Mouse (Mus musculus) G1E (cell line): Measurements from ENCODE around the gene Hs6st3. TPM values are rescaled to one million over a fixed set of nuclear protein-coding genes. Genes with fewer than 3 reads are reported as not detected.

ENCODE experiments used
- ATAC-seq: 2 replicates; pipeline ENCODE4 v1.8.0; 2016; ENCODE audit warnings: mild to moderate bottlenecking; ENCODE audit not compliant: insufficient number of reproducible peaks, poor library complexity, low FRiP score, severe bottlenecking; ENCODE audit errors: extremely low read depth
- DNase-seq: peaks from one replicate; pipeline ENCODE4 v3.0.0; 2012; ENCODE audit warnings: low spot score
- H3K27me3 ChIP-seq: 2 replicates; pipeline ENCODE4 v1.6.1; 2012; ENCODE audit warnings: mild to moderate bottlenecking, low read length, inconsistent platforms; ENCODE audit not compliant: insufficient read depth
- H3K36me3 ChIP-seq: replicated peaks from 2 replicates; pipeline ENCODE3; 2012; ENCODE audit warnings: mild to moderate bottlenecking, inconsistent platforms
- H3K4me1 ChIP-seq: 2 replicates; pipeline ENCODE4 v1.6.1; 2012; ENCODE audit warnings: low read depth, low read length, inconsistent platforms, mixed read lengths; ENCODE audit not compliant: insufficient read depth
- H3K4me3 ChIP-seq: 2 replicates; pipeline ENCODE4 v1.5.1; 2012; ENCODE audit warnings: low read depth, mild to moderate bottlenecking, inconsistent platforms, low read length, moderate library complexity, mixed read lengths
- H3K9me3 ChIP-seq: replicated peaks from 2 replicates; pipeline ENCODE4 v1.6.1; 2012; ENCODE audit warnings: inconsistent platforms
- CTCF ChIP-seq: IDR thresholded peaks from 2 replicates; pipeline ENCODE4 v1.5.1; 2012; ENCODE audit warnings: low read depth, low read length, inconsistent platforms, mixed read lengths
- GATA1 ChIP-seq: IDR thresholded peaks from 2 replicates; pipeline ENCODE4 v1.6.1; 2012; ENCODE audit warnings: borderline replicate concordance, low read length, inconsistent platforms, mixed read lengths
- GATA2 ChIP-seq: IDR thresholded peaks from 2 replicates; pipeline ENCODE4 v1.6.1; 2012; ENCODE audit warnings: low read depth, low read length, inconsistent platforms, borderline replicate concordance
- POLR2AphosphoS5 ChIP-seq: IDR thresholded peaks from 2 replicates; pipeline ENCODE4 v1.6.1; 2012; ENCODE audit warnings: low read depth, low read length, inconsistent platforms; ENCODE audit not compliant: insufficient replicate concordance
- TAL1 ChIP-seq: conservative IDR thresholded peaks from 2 replicates; pipeline ENCODE4 v1.6.1; 2012; ENCODE audit warnings: low read depth, low read length, inconsistent platforms, mixed read lengths
- polyA plus RNA-seq: library from polyadenylated mRNA; stranded (reverse); fragments of >175 nt; gene quantifications from 2 replicates; pipeline ENCODE4 v1.2.3, GENCODE M21; 2012
- total RNA-seq, 2 experiments: library from RNA; stranded (forward) in 1 of 2; stranded (reverse) in 1 of 2; fragments of 200-1000 nt in 1 of 2; fragments of >200 nt in 1 of 2; fragmentation: Nextera tagmentation in 1 of 2; gene quantifications; 2 replicates each; pipeline ENCODE4 v1.2.3; 2014 to 2017

The Hs6st3 gene
- total and polyA plus RNA-seq, 3 experiments = 0.11 TPM; not detected in 2

DNA sequence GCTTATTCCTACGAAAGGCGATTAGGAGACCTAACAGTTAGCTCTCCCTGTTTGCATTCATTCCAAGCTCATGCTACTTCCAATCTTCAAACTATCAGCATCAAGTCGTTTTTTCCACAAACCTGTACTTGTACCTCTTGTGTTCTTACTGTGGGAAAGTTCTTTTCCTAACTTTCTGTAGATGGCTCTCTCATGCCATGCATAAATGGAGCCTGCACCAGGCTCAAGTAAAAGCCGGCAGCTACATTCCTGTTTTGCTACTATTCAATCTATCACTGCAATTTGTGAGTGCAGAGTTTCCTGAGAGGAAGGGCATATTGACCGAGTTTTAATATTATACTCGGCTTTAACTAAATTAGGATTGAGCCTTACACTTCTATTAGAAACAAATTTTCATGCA, 25.6 kb upstream of the Hs6st3 start:
- Histone ChIP-seq H3K27me3 (no peaks in the 10 kb centered on the region), H3K36me3 (no peaks in the 10 kb centered on the region), H3K4me3 (no peak overlapping the region), H3K9me3 (peaks cover 16% of the 10 kb centered on the region), H3K4me1 (no peaks in the 10 kb centered on the region)
- no peak for TF ChIP-seq TAL1
- TF ChIP-seq POLR2AphosphoS5 = no peak
- TF ChIP-seq CTCF = no peak
- TF ChIP-seq GATA2 = no peak
- no peak for TF ChIP-seq GATA1
- no peak for DNase-seq
- ATAC-seq = no peak

DNA sequence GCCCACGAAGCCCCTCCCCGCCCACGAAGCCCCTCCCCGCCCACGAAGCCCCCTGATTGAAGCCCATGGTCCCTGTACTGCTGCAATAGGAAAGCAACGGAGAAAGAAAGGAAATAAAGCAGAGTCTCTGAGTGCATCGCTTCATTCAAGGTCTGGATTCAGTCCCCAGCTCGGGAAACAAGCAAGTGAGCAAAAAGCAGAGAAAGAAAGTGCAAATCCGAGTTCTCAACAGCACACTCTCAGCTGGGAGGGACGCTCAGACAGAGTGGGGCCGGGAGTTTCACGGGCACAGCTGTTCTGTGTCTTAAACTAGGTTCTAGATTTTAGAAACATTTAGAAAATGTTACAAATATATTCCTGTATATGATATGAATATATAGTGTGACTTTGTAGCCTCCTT, 14.6 kb upstream of the Hs6st3 start:
- Histone ChIP-seq H3K36me3 (no peaks in the 10 kb centered on the region), H3K4me3 (no peak overlapping the region), H3K9me3 (peaks cover 33% of the 10 kb centered on the region), H3K27me3 (no peaks in the 10 kb centered on the region), H3K4me1 (no peaks in the 10 kb centered on the region)
- ATAC-seq (no peak), DNase-seq (no peak)
- TF ChIP-seq GATA1 (no peak), CTCF (no peak)

DNA sequence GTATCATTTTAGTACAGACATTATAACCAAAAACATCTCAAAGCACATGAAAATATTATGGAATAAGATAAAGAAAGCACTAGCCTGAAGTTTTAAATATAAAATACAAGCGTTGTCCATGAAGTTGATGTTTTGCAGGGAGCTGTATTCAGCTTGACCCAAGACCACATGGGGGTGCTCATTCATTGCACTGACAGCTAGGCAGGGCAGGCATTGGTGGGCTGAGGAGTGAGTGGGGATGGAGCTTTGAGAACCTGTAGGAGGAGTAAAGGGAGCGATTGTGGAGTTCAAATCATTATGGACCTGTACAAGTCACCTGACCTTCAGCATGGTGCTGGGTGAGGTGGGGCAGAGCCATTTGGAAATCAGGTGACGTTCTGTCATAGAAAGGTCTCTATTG, 14.1 kb upstream of the Hs6st3 start:
- peaks cover 33% of the 10 kb centered on the region for H3K9me3 ChIP-seq
- no peak for ATAC-seq

DNA sequence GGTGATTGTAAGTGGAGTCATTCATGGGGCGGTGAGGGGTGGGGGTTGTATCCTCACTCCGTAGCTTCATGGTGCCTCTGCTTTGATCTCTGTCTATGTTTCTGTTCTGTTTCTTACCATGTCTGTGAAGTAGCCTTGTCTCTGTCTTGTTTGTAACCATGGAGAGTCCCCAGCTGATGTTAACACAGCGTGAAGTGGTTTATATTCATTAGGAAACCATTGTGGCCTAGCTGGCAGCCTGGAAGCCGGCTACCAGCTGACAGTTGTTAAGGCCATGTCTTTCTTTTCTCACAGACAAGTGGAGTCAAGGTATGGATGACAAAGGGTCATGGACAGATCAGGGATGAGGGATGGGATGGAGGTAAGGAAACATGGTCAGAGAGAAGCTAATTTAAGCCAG, 12.3 kb upstream of the Hs6st3 start:
- H3K4me1 ChIP-seq = no peaks in the 10 kb centered on the region
- DNase-seq (no peak), ATAC-seq (no peak)
- H3K27me3 ChIP-seq = no peaks in the 10 kb centered on the region
- H3K9me3 ChIP-seq = peaks cover 30% of the 10 kb centered on the region
- H3K4me3 ChIP-seq = no peak overlapping the region
- H3K36me3 ChIP-seq = no peaks in the 10 kb centered on the region
- TF ChIP-seq GATA2 = no peak
- TF ChIP-seq CTCF = no peak
- TF ChIP-seq TAL1 = no peak
- TF ChIP-seq GATA1 = no peak
- no peak for TF ChIP-seq POLR2AphosphoS5

More for the DNA sequence above, 14.1 kb upstream of the Hs6st3 start:
- no peak overlapping the region for H3K4me3 ChIP-seq
- H3K4me1 ChIP-seq = no peaks in the 10 kb centered on the region
- no peaks in the 10 kb centered on the region for H3K36me3 ChIP-seq
- no peak for TF ChIP-seq POLR2AphosphoS5
- no peak for TF ChIP-seq GATA1
- TF ChIP-seq GATA2 = no peak
- no peaks in the 10 kb centered on the region for H3K27me3 ChIP-seq
- DNase-seq = no peak

DNA sequence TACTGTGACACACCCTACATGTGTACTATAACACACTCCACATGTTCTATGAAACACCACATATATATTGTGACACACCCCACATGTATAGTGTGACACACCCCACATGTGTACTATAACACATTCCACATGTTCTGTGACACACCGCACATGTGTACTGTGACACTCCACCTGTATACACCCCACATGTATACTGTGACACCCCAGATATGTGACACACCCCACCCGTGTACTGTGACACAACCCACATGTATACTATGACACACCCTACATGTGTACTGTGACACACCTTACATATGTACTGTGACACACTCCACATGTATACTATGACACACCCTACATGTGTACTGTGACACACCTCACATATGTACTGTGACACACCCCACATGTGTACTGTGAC, 10.8 kb upstream of the Hs6st3 start:
- no peaks in the 10 kb centered on the region for H3K36me3 ChIP-seq
- H3K9me3 ChIP-seq = peaks cover 32% of the 10 kb centered on the region
- no peak for DNase-seq
- peak; percentile 36; the same call in 1 of the 2 replicates for ATAC-seq
- H3K4me1 ChIP-seq = no peaks in the 10 kb centered on the region
- no peak overlapping the region for H3K4me3 ChIP-seq
- TF ChIP-seq TAL1 = no peak
- TF ChIP-seq POLR2AphosphoS5 = no peak
- TF ChIP-seq GATA2 = no peak
- TF ChIP-seq CTCF = no peak
- no peak for TF ChIP-seq GATA1
- no peaks in the 10 kb centered on the region for H3K27me3 ChIP-seq

DNA sequence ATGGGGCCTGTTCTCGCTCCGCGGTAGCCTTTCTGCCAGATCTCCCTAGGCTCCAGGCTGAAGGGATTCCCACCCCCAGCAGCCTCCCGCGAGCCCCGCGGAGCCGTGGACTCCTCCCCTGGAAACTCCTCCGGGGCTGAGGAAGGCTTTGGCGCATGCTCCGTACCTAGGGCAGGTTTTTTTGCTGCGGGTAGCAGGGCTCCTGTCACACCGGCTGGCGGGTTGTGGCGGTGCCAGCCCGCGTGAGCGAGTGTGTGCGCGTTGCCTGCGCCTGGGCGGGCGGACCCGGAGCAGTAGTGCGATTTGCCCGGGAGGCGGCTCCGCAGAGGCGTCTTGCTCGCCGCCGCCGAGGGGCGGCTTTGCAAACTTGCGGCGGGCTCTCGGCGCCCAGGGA, 632 bp upstream of the Hs6st3 start:
- ATAC-seq = no peak
- Histone ChIP-seq H3K4me1 (no peaks in the 10 kb centered on the region), H3K9me3 (peaks cover 50% of the 10 kb centered on the region), H3K27me3 (no peaks in the 10 kb centered on the region; the same call in 1 of the 2 replicates), H3K4me3 (peak overlapping the region; percentile 13; the same call in 1 of the 2 replicates), H3K36me3 (no peaks in the 10 kb centered on the region)
- TF ChIP-seq GATA1 (no peak), GATA2 (no peak), CTCF (no peak), TAL1 (no peak), POLR2AphosphoS5 (no peak)
- DNase-seq = no peak

DNA sequence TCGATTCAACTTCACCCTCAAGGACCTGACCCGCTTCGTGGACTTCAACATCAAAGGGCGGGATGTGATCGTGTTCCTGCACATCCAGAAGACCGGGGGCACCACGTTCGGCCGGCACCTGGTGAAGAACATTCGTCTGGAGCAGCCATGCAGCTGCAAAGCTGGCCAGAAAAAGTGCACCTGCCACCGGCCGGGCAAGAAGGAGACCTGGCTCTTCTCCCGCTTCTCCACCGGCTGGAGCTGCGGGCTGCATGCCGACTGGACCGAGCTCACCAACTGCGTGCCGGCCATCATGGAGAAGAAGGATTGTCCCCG, 602 bp downstream of the Hs6st3 start:
- DNase-seq = no peak
- no peak for ATAC-seq

More for the DNA sequence above, 602 bp downstream of the Hs6st3 start:
- Histone ChIP-seq H3K9me3 (peaks cover 50% of the 10 kb centered on the region), H3K27me3 (no peaks in the 10 kb centered on the region; the same call in 1 of the 2 replicates), H3K4me1 (no peaks in the 10 kb centered on the region), H3K4me3 (no peak overlapping the region; the same call in 1 of the 2 replicates), H3K36me3 (no peaks in the 10 kb centered on the region)
- no peak for TF ChIP-seq POLR2AphosphoS5
- TF ChIP-seq GATA1 = no peak
- no peak for TF ChIP-seq TAL1
- no peak for TF ChIP-seq CTCF
- TF ChIP-seq GATA2 = no peak
